Mouse (Mus musculus): ENCODE data around the gene Srsf2. TPM values are rescaled to one million over a fixed set of nuclear protein-coding genes. Genes with fewer than 3 reads are reported as not detected.
"Not testable (repeated sequence)": the region's sequence is repeated elsewhere in the genome, so short reads cannot be mapped to it uniquely, and the experiment has no call there.

Gene Srsf2
- total and polyA plus RNA-seq, 3 experiments: 786 to 1,600 (median 801) TPM

DNA sequence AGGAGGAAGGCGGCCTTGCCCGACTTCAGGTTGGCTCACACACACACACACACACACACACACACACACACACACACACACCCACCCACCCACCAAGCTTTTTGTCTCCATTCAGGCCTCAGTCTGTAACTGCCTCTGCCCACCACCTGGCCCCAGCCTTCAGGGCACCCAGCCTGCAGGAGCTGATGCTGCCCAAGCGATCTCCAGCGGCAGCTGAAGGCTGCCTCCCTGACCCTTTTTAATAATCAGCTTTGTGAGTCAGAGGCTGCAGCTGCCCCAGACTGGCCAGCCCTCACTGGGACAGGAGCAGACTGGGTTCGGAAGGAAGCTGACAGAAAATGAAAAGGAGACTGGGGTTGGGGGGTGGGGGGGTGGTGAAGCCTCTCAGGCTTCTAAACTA lies 27.7 kb downstream of the Srsf2 start:
- no peak overlapping the region for H3K4me3 ChIP-seq (ENCODE audit: low read depth, low read length)
- H3K4me1 ChIP-seq (ENCODE audit: insufficient read depth, low read depth, low read length): peaks cover 11% of the 10 kb centered on the region
- H3K27me3 ChIP-seq (ENCODE audit: insufficient read depth, low read length): peaks cover 58% of the 10 kb centered on the region
- no peak for ATAC-seq (ENCODE audit: extremely low read depth, insufficient number of reproducible peaks, low FRiP score, poor library complexity, severe bottlenecking)
- no peaks in the 10 kb centered on the region for H3K36me3 ChIP-seq (replicated peaks)
- peaks cover 6% of the 10 kb centered on the region for H3K9me3 ChIP-seq (replicated peaks)
- DNase-seq (ENCODE audit: low spot score): no peak
- no peak for TF ChIP-seq GATA2 (IDR thresholded peaks at IDR 0.05; ENCODE audit: borderline replicate concordance, low read depth, low read length)
- TF ChIP-seq CTCF (IDR thresholded peaks at IDR 0.05; ENCODE audit: low read depth, low read length): no peak
- no peak for TF ChIP-seq POLR2AphosphoS5 (IDR thresholded peaks at IDR 0.05; ENCODE audit: insufficient replicate concordance, low read depth, low read length)
- TF ChIP-seq GATA1 (IDR thresholded peaks at IDR 0.05; ENCODE audit: borderline replicate concordance, low read length): no peak
- TF ChIP-seq TAL1 (conservative IDR thresholded peaks at IDR 0.05; ENCODE audit: low read depth, low read length): no peak

DNA sequence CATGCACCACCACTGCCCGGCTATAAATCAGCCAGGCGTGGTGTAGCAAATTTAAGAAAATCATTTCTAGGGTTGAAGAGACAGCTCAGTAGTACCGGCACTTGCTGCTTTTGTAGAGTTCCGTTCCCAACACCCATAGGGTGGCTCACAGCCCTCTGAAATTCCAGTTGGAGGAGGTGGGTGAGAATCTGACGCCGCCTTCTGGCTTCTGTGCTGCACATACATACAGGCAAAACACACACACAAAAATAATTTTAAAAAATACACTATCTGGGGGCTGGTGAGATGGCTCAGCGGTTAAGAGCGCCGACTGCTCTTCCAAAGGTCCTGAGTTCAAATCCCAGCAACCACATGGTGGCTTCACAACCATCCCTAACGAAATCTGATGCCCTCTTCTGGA lies 29.0 kb downstream of the Srsf2 start:
- not testable (repeated sequence) for ATAC-seq (ENCODE audit: extremely low read depth, insufficient number of reproducible peaks, low FRiP score, poor library complexity, severe bottlenecking); DNase-seq (ENCODE audit: low spot score); H3K36me3 ChIP-seq (replicated peaks); H3K4me3 ChIP-seq (ENCODE audit: low read depth, low read length); H3K9me3 ChIP-seq (replicated peaks)
- Histone ChIP-seq H3K4me1 (ENCODE audit: insufficient read depth, low read depth, low read length) (peaks cover 11% of the 10 kb centered on the region), H3K27me3 (ENCODE audit: insufficient read depth, low read length) (peaks cover 63% of the 10 kb centered on the region)

- DNase-seq (ENCODE audit: low spot score) (no peak), ATAC-seq (ENCODE audit: extremely low read depth, insufficient number of reproducible peaks, low FRiP score, poor library complexity, severe bottlenecking) (no peak)
- Histone ChIP-seq H3K4me1 (ENCODE audit: insufficient read depth, low read depth, low read length) (peaks cover 11% of the 10 kb centered on the region), H3K4me3 (ENCODE audit: low read depth, low read length) (no peak overlapping the region), H3K9me3 (replicated peaks) (peaks cover 6% of the 10 kb centered on the region), H3K36me3 (replicated peaks) (no peaks in the 10 kb centered on the region), H3K27me3 (ENCODE audit: insufficient read depth, low read length) (peaks cover 64% of the 10 kb centered on the region)
- TF ChIP-seq POLR2AphosphoS5 (IDR thresholded peaks at IDR 0.05; ENCODE audit: insufficient replicate concordance, low read depth, low read length): no peak
- no peak for TF ChIP-seq TAL1 (conservative IDR thresholded peaks at IDR 0.05; ENCODE audit: low read depth, low read length)
- no peak for TF ChIP-seq CTCF (IDR thresholded peaks at IDR 0.05; ENCODE audit: low read depth, low read length)
- no peak for TF ChIP-seq GATA2 (IDR thresholded peaks at IDR 0.05; ENCODE audit: borderline replicate concordance, low read depth, low read length)
- no peak for TF ChIP-seq GATA1 (IDR thresholded peaks at IDR 0.05; ENCODE audit: borderline replicate concordance, low read length)
These were observed 29.6 kb downstream of the Srsf2 start for GRCm38 (mm10) chr11:116823255-116823654.

DNA sequence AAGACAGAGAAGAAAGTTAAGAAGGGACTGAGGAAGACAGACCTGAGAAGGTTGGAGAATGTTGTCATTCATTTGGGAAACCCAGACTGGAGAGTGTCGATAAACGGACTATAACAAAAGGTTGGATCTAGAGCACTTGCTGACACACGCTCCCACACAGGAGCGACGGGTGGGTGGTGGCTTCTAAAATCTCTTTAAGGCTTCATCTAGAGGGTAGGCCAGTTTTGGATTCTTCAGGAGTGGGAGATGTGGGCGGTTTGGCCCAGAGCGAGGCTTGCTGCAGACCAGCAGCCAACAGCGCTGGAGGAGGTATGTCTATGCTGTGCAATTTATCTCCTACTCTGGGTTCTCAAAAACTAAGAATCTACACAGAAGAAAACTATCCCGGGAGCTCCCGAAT lies 30.3 kb downstream of the Srsf2 start:
- Histone ChIP-seq H3K36me3 (replicated peaks) (no peaks in the 10 kb centered on the region), H3K27me3 (ENCODE audit: insufficient read depth, low read length) (peaks cover 62% of the 10 kb centered on the region), H3K9me3 (replicated peaks) (peaks cover 3% of the 10 kb centered on the region; the same call in 1 of the 2 replicates), H3K4me3 (ENCODE audit: low read depth, low read length) (no peak overlapping the region), H3K4me1 (ENCODE audit: insufficient read depth, low read depth, low read length) (peaks cover 9% of the 10 kb centered on the region)
- no peak for ATAC-seq (ENCODE audit: extremely low read depth, insufficient number of reproducible peaks, low FRiP score, poor library complexity, severe bottlenecking)
- TF ChIP-seq TAL1 (conservative IDR thresholded peaks at IDR 0.05; ENCODE audit: low read depth, low read length): no peak
- TF ChIP-seq CTCF (IDR thresholded peaks at IDR 0.05; ENCODE audit: low read depth, low read length): no peak
- no peak for TF ChIP-seq GATA2 (IDR thresholded peaks at IDR 0.05; ENCODE audit: borderline replicate concordance, low read depth, low read length)
- TF ChIP-seq POLR2AphosphoS5 (IDR thresholded peaks at IDR 0.05; ENCODE audit: insufficient replicate concordance, low read depth, low read length): no peak
- TF ChIP-seq GATA1 (IDR thresholded peaks at IDR 0.05; ENCODE audit: borderline replicate concordance, low read length): no peak
- no peak for DNase-seq (ENCODE audit: low spot score)

DNA sequence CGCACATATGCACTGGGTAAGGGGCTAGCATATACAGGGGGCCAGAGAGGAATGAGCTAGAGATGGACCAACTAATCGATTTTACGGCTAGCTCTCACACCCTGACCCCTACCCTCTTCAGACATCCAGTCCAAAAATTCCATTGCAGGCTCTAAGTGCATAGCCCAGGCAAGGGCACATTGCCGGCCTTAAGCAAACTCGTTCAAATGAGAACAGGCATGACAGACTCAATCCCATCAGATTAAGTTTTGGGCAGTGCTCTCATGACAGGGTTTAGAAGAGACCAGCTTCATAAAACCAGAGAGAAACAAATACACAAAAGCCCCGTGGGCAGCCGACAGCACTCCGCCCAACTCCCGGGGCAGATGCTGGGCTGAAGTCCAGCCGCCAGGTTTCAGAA lies 30.7 kb downstream of the Srsf2 start:
- TF ChIP-seq TAL1 (conservative IDR thresholded peaks at IDR 0.05; ENCODE audit: low read depth, low read length) (no peak), GATA2 (IDR thresholded peaks at IDR 0.05; ENCODE audit: borderline replicate concordance, low read depth, low read length) (no peak), CTCF (IDR thresholded peaks at IDR 0.05; ENCODE audit: low read depth, low read length) (no peak), GATA1 (IDR thresholded peaks at IDR 0.05; ENCODE audit: borderline replicate concordance, low read length) (no peak), POLR2AphosphoS5 (IDR thresholded peaks at IDR 0.05; ENCODE audit: insufficient replicate concordance, low read depth, low read length) (no peak)
- no peaks in the 10 kb centered on the region for H3K36me3 ChIP-seq (replicated peaks)
- peaks cover 62% of the 10 kb centered on the region for H3K27me3 ChIP-seq (ENCODE audit: insufficient read depth, low read length)
- DNase-seq (ENCODE audit: low spot score): no peak
- H3K4me1 ChIP-seq (ENCODE audit: insufficient read depth, low read depth, low read length): peaks cover 9% of the 10 kb centered on the region
- no peak overlapping the region for H3K4me3 ChIP-seq (ENCODE audit: low read depth, low read length)
- H3K9me3 ChIP-seq (replicated peaks): no peaks in the 10 kb centered on the region
- no peak for ATAC-seq (ENCODE audit: extremely low read depth, insufficient number of reproducible peaks, low FRiP score, poor library complexity, severe bottlenecking)

DNA sequence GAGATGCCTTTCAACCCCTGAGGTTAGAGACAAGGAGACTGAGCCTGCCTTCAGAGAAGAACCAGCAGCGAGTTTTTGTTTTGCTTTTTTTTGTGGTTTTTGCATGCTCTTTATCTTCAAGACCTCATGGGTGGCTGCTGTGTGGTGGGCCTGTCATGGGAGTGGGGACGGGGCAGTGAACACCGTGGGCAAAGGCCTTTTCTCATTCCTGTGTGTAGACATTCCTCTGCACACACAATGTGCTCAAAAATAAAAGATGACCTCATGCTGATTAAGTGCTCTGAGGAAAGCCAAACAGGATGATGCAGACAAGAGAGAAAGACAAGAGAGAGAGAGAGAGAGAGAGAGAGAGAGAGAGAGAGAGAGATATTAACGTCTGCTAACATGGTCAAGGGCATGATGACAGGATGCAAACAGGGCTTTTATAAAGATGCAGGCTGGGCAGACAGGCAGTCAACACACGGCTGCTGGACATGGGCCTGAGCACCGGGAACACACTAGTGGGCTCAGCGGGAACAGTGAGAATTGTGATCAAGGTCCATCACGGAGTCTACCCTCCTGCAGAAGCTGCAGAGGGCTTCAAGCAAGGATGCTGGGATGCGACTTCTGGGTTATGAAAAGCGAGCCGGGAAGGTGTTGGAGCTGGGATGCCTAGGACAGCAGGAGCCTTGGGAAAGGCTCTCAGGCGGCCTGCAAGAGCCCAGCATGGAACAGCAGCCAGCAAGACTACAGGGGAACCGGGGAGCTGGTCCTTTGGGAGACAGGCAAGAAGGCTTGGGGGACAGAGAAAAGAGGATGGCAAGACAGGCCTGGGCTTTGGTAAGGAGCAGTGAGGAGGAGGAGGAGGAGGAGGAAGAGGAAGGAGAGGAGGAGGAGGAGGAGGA lies 31.6 kb downstream of the Srsf2 start:
- DNase-seq (ENCODE audit: low spot score): no peak
- H3K9me3 ChIP-seq (replicated peaks): no peaks in the 10 kb centered on the region
- no peak overlapping the region for H3K4me3 ChIP-seq (ENCODE audit: low read depth, low read length)
- peaks cover 63% of the 10 kb centered on the region for H3K27me3 ChIP-seq (ENCODE audit: insufficient read depth, low read length)
- no peak for TF ChIP-seq GATA1 (IDR thresholded peaks at IDR 0.05; ENCODE audit: borderline replicate concordance, low read length)
- TF ChIP-seq GATA2 (IDR thresholded peaks at IDR 0.05; ENCODE audit: borderline replicate concordance, low read depth, low read length): no peak
- no peaks in the 10 kb centered on the region for H3K36me3 ChIP-seq (replicated peaks)
- H3K4me1 ChIP-seq (ENCODE audit: insufficient read depth, low read depth, low read length): peaks cover 9% of the 10 kb centered on the region
- ATAC-seq (ENCODE audit: extremely low read depth, insufficient number of reproducible peaks, low FRiP score, poor library complexity, severe bottlenecking): no peak

Data from G1E (cell line).